Mouse (Mus musculus) CH12.LX (cell line): Measurements from ENCODE around the gene Asb7. TPM values are rescaled to one million over a fixed set of nuclear protein-coding genes. Genes with fewer than 3 reads are reported as not detected.

Source experiments
- DNase-seq: peaks from one replicate; pipeline ENCODE4 v3.0.0-alpha.2; 2013; ENCODE audit errors: extremely low read depth
- H3K27ac ChIP-seq: 2 replicates; pipeline ENCODE4 v1.5.1; 2012; ENCODE audit warnings: low read depth, mild to moderate bottlenecking, control low read depth, moderate library complexity; ENCODE audit not compliant: insufficient read depth
- H3K27me3 ChIP-seq: replicated peaks from 2 replicates; pipeline ENCODE3; 2012; ENCODE audit warnings: inconsistent platforms
- H3K36me3 ChIP-seq, 2 experiments: replicated peaks in 1 of 2; 2 replicates each; pipeline versions ENCODE3 to v1.6.1; 2012; ENCODE audit warnings: inconsistent platforms in 1 of 2, low read length in 1 of 2, mild to moderate bottlenecking in 1 of 2, mixed read lengths in 1 of 2, moderate library complexity in 1 of 2; ENCODE audit not compliant: control insufficient read depth in 1 of 2, insufficient read depth in 1 of 2
- H3K4me1 ChIP-seq, 2 experiments: 2 replicates each; pipeline ENCODE4 v1.6.1; 2012; ENCODE audit warnings: inconsistent platforms in 1 of 2, moderate library complexity in 1 of 2; ENCODE audit not compliant: insufficient read depth in 2 of 2, control insufficient read depth in 1 of 2
- H3K4me2 ChIP-seq: 2 replicates; pipeline ENCODE4 v1.6.1; 2012; ENCODE audit warnings: low read depth, mild to moderate bottlenecking, control low read depth; ENCODE audit not compliant: poor library complexity, insufficient read depth, severe bottlenecking
- H3K4me3 ChIP-seq, 3 experiments: fragments of 150-350 bp in 1 of 3; sonication (generic) in 1 of 3; replicated peaks in 1 of 3; 2 replicates each; pipeline versions ENCODE3 to v1.5.1; 2011 to 2012; ENCODE audit warnings: low read depth in 2 of 3, low read length in 2 of 3, mild to moderate bottlenecking in 2 of 3, moderate library complexity in 2 of 3, control low read depth in 1 of 3, improper control_type of control experiment in 1 of 3, inconsistent platforms in 1 of 3, mixed read lengths in 1 of 3; ENCODE audit not compliant: poor library complexity in 1 of 3
- H3K79me2 ChIP-seq: replicated peaks from 2 replicates; pipeline ENCODE4 v1.6.1; 2012; ENCODE audit warnings: mild to moderate bottlenecking, moderate library complexity; ENCODE audit not compliant: control insufficient read depth, poor library complexity, insufficient read depth, severe bottlenecking; ENCODE audit errors: extremely low read depth
- H3K9ac ChIP-seq: 2 replicates; pipeline ENCODE4 v1.6.1; 2012; ENCODE audit warnings: low read depth, mild to moderate bottlenecking, control low read depth, moderate library complexity; ENCODE audit not compliant: insufficient read depth
- H3K9me3 ChIP-seq: replicated peaks from 2 replicates; pipeline ENCODE3; 2012; ENCODE audit warnings: low read length, inconsistent platforms, mixed read lengths
- CHD2 ChIP-seq: IDR thresholded peaks from 2 replicates; pipeline ENCODE4 v1.6.1; 2011; ENCODE audit warnings: low read length, improper control_type of control experiment
- CTCF ChIP-seq, 2 experiments: IDR thresholded peaks in 1 of 2; conservative IDR thresholded peaks in 1 of 2; 2 replicates each; pipeline ENCODE4 v1.5.1; 2011 to 2012; ENCODE audit warnings: low read depth in 2 of 2, low read length in 2 of 2, improper control_type of control experiment in 1 of 2, inconsistent platforms in 1 of 2, mild to moderate bottlenecking in 1 of 2, moderate library complexity in 1 of 2
- ELF1 ChIP-seq: IDR thresholded peaks from 2 replicates; pipeline ENCODE4 v1.6.1; 2014; ENCODE audit warnings: low read depth, mild to moderate bottlenecking, inconsistent platforms, low read length, improper control_type of control experiment
- HCFC1 ChIP-seq: IDR thresholded peaks from 2 replicates; pipeline ENCODE4 v1.6.1; 2012; ENCODE audit warnings: low read depth, mild to moderate bottlenecking, inconsistent platforms, low read length, improper control_type of control experiment
- JUN ChIP-seq: IDR thresholded peaks from 2 replicates; pipeline ENCODE4 v1.6.1; 2011; ENCODE audit warnings: low read depth, mild to moderate bottlenecking, low read length, improper control_type of control experiment, moderate library complexity; ENCODE audit not compliant: insufficient read depth
- JUND ChIP-seq: conservative IDR thresholded peaks from 2 replicates; pipeline ENCODE4 v1.6.1; 2011; ENCODE audit warnings: low read depth, low read length, improper control_type of control experiment
- MAFK ChIP-seq: IDR thresholded peaks from 2 replicates; pipeline ENCODE4 v1.6.1; 2011; ENCODE audit warnings: low read length, improper control_type of control experiment; ENCODE audit not compliant: insufficient replicate concordance
- MEF2A ChIP-seq: IDR thresholded peaks from 2 replicates; pipeline ENCODE4 v1.6.1; 2014; ENCODE audit warnings: low read depth, mild to moderate bottlenecking, inconsistent platforms, low read length, improper control_type of control experiment, borderline replicate concordance
- MXI1 ChIP-seq: IDR thresholded peaks from 2 replicates; pipeline ENCODE4 v1.6.1; 2011; ENCODE audit warnings: mild to moderate bottlenecking, low read depth, low read length, improper control_type of control experiment
- NELFE ChIP-seq: IDR thresholded peaks from 2 replicates; pipeline ENCODE4 v1.6.1; 2011; ENCODE audit warnings: low read depth, low read length, improper control_type of control experiment
- POLR2A ChIP-seq: IDR thresholded peaks from 2 replicates; pipeline ENCODE4 v1.6.1; 2011; ENCODE audit warnings: low read depth, mild to moderate bottlenecking, improper control_type of control experiment, low read length
- POLR2AphosphoS2 ChIP-seq: IDR thresholded peaks from 2 replicates; pipeline ENCODE4 v1.6.1; 2011; ENCODE audit warnings: low read depth, low read length, improper control_type of control experiment
- RAD21 ChIP-seq: IDR thresholded peaks from 2 replicates; pipeline ENCODE4 v1.6.1; 2011; ENCODE audit warnings: low read depth, mild to moderate bottlenecking, low read length, improper control_type of control experiment, moderate library complexity
- RCOR1 ChIP-seq: conservative IDR thresholded peaks from 2 replicates; pipeline ENCODE4 v1.6.1; 2012; ENCODE audit warnings: low read depth, mild to moderate bottlenecking, inconsistent platforms, low read length, improper control_type of control experiment
- SIN3A ChIP-seq: IDR thresholded peaks from 2 replicates; pipeline ENCODE4 v1.6.1; 2012; ENCODE audit warnings: low read length, improper control_type of control experiment, inconsistent platforms
- TBP ChIP-seq: conservative IDR thresholded peaks from 2 replicates; pipeline ENCODE4 v1.6.1; 2011; ENCODE audit warnings: low read depth, low read length, improper control_type of control experiment
- UBTF ChIP-seq: IDR thresholded peaks from 2 replicates; pipeline ENCODE4 v1.6.1; 2012; ENCODE audit warnings: low read depth, mild to moderate bottlenecking, inconsistent platforms, low read length, improper control_type of control experiment, moderate library complexity
- USF1 ChIP-seq: IDR thresholded peaks from 2 replicates; pipeline ENCODE4 v1.6.1; 2014; ENCODE audit warnings: low read depth, mild to moderate bottlenecking, inconsistent platforms, low read length, improper control_type of control experiment
- USF2 ChIP-seq: conservative IDR thresholded peaks from 2 replicates; pipeline ENCODE4 v1.6.1; 2011; ENCODE audit warnings: low read depth, low read length, improper control_type of control experiment
- ZMIZ1 ChIP-seq: IDR thresholded peaks from 2 replicates; pipeline ENCODE4 v1.6.1; 2012; ENCODE audit warnings: low read depth, mild to moderate bottlenecking, inconsistent platforms, low read length, improper control_type of control experiment
- ZNF384 ChIP-seq: IDR thresholded peaks from 2 replicates; pipeline ENCODE4 v1.6.1; 2012; ENCODE audit warnings: low read depth, low read length, improper control_type of control experiment, inconsistent platforms
- dilution Hi-C: fragments of 300-500 bp; cut with MboI; formaldehyde crosslinking; loops from 2 replicates; pipeline ENCODE4 v1.14.3; 2020; ENCODE audit warnings: low sequenced_read_pairs; ENCODE audit not compliant: extremely low pct_unique_long_range_greater_than_20kb, extremely low pct_ligation_motif_present
- in situ Hi-C: fragments of 300-500 bp; cut with MboI; formaldehyde crosslinking; loops from 3 replicates; pipeline ENCODE4 v1.14.3; 2019; ENCODE audit warnings: low sequenced_read_pairs, low pct_ligation_motif_present, low pct_unique_long_range_greater_than_20kb, mixed read lengths
- polyA plus RNA-seq: library from polyadenylated mRNA; unstranded; fragments of >175 nt; gene quantifications from 2 replicates; pipeline ENCODE4 v1.2.1, GENCODE M21; 2012; ENCODE audit warnings: low read depth; ENCODE audit not compliant: insufficient read length
- total RNA-seq, 2 experiments: library from RNA; depleted of rRNA; stranded (reverse); fragments of 300-350 nt in 1 of 2; fragments of >200 nt in 1 of 2; gene quantifications; 2 replicates each; pipeline ENCODE4 v1.2.3; 2012 to 2014

The Asb7 gene
- total and polyA plus RNA-seq, 3 experiments: 5.5 to 6.6 (median 6.2) TPM

DNA sequence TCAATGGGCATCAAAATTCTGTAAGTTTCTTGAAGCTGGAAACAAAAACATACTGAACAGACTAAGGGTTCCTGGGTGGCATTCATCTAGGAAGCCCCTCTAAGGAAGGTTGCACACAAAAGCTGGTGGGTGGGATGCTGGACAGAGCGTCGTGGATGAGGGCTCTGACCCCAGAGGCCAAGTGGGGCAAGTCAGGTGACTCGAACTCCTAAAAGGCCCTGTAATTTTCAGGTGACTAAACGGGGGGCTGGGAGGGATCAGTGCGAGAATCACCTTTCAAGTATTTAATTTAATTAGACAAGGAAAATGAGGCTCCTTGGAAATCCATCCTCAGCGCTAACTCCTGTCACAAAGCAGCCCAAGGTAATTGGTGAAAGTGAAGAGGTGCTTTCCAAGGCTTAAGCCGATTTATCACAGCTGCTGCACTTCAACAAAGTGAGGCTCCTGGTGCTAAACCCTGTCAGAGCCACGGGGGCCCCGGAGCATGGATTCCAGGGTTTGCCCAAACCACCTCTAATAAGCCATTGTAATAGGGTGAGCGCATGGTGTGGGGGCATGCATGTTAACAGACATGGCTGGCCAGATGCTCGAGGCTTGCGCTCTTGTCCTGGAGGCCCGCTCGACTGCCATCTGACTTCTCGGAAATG lies 59.1 kb downstream of the Asb7 start:
- Histone ChIP-seq H3K9me3 (peaks cover 19% of the 10 kb centered on the region), H3K27me3 (peaks cover 12% of the 10 kb centered on the region), H3K36me3 (no peaks in the 10 kb centered on the region), H3K4me2 (no peak overlapping the region), H3K4me1 (no peaks in the 10 kb centered on the region), H3K27ac (no peak overlapping the region), H3K79me2 (no peaks in the 10 kb centered on the region), H3K9ac (no peak overlapping the region)
- dilution Hi-C loops: no loop called here
- no peak for DNase-seq
- in situ Hi-C loops: no loop called here
- TF ChIP-seq NELFE (no peak), CHD2 (no peak), ZMIZ1 (no peak), CTCF (conservative IDR thresholded peaks at IDR 0.05 in 1 of 2, IDR thresholded peaks at IDR 0.05 in 1 of 2; ENCODE audit: low read depth in 2 of 2, low read length in 2 of 2) (no peak), MEF2A (no peak), USF2 (no peak), ZNF384 (no peak), JUND (no peak), SIN3A (no peak), ELF1 (no peak), USF1 (no peak), UBTF (no peak), POLR2AphosphoS2 (no peak), MAFK (no peak), POLR2A (no peak), RAD21 (no peak)
- TF ChIP-seq, all 38 proteins: peak for 0
- no peak overlapping the region for H3K4me3 ChIP-seq

DNA sequence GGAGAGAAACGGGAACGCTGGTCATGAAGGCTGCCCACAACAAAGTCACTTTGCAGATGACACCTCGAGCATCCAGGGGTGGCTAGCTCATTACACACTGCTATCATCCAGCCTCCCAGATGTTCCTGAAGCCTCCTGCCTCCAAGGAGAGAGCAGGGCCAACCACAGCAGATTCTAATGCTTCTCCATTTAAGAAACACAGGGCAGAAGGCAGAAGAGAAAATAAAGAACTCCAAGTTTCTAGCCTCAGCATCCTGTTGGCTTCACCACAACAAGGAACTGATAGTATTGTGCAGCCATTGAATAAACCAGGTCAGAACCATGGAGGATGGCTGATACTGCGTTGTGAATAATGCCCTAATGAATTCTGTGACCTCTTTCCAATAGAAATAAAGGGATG lies 60.0 kb downstream of the Asb7 start:
- in situ Hi-C loops: no loop called here
- Histone ChIP-seq H3K4me1 (no peaks in the 10 kb centered on the region), H3K79me2 (no peaks in the 10 kb centered on the region), H3K36me3 (no peaks in the 10 kb centered on the region), H3K9ac (no peak overlapping the region), H3K4me2 (no peak overlapping the region), H3K9me3 (peaks cover 19% of the 10 kb centered on the region), H3K27me3 (peaks cover 12% of the 10 kb centered on the region), H3K27ac (no peak overlapping the region), H3K4me3 (no peak overlapping the region)
- TF ChIP-seq MXI1: no peak
- no peak for TF ChIP-seq RCOR1
- no peak for TF ChIP-seq UBTF
- TF ChIP-seq ELF1: no peak
- TF ChIP-seq HCFC1: no peak
- TF ChIP-seq TBP: no peak
- TF ChIP-seq CHD2: no peak
- TF ChIP-seq JUN: no peak
- no peak for DNase-seq
- dilution Hi-C loops: no loop called here
